Mouse (Mus musculus): ENCODE data around the gene Cenpm.

Gene Cenpm

GRCm38 (mm10) chr15:82187924-82188323 is 56.6 kb downstream of the Cenpm start:
- DNase-seq, result no peak

- DNase-seq, result no peak
These were observed 57.1 kb downstream of the Cenpm start for GRCm38 (mm10) chr15:82187401-82187800.

- no peak for DNase-seq
These were observed 57.6 kb downstream of the Cenpm start for GRCm38 (mm10) chr15:82186931-82187330.

GRCm38 (mm10) chr15:82186131-82186530 is 58.4 kb downstream of the Cenpm start:
- DNase-seq, result no peak

DNA sequence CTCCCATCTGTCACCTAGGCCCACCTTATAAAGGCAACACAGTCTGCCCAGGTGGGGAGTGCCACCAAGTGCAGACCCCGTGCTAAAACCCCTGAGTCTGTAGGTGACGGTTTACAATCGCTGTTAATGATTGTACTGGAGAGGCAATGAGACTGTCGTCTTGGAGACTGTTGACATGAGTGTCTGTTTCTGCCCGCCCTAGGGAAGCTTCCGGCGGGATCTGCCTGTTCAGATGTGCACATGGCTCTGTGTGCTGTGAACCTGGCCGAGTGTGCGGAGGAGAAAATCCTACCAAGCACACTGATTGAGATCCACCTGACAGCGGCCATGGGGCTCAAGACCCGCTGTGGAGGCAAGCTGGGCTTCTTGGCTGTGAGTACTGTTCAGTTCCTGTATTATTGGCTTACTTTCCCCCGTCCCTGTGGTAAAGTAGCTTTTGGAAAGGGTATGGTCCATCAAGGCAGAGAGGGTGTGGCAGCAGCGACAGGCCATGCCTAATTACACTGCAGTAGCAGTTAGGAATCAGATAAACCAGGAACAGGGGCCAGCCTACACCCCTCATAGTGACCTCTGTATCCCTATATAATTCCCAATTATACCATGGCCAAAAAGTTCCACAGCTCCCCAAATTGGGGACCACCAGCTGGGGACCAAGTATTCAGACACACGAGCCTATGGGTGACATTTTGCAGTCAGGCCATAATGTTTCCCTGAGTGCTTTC is 59.3 kb downstream of the Cenpm start:
- no peak for DNase-seq

DNA sequence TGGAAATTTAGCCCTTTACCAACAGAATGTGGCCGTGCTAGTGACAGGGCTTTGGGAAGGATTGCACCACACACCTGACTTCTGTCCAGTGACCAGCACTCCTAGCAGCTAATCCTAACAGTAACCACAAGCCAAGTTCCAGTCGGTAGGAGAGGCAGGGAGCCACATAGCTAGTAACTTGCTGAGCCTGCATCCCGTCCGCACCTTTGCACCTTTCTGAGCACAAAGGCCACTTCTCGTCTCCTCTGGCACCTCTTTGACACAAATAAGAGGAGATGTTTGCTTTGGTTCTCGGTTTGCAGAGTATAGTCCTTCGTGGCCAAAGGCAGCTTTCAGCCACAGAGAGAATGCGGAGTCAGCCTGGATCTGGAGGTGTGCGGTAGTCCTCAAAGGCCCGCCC is 59.9 kb downstream of the Cenpm start:
- no peak for DNase-seq

- DNase-seq, result no peak
These were observed 60.4 kb downstream of the Cenpm start for GRCm38 (mm10) chr15:82184183-82184582.

Measured in layer of hippocampus, adult 9-11 months (tissue).